Mouse (Mus musculus) ES-E14 (cell line): Measurements from ENCODE around the gene Lhx6. TPM values are rescaled to one million over a fixed set of nuclear protein-coding genes. Genes with fewer than 3 reads are reported as not detected.

ENCODE experiments used
- DNase-seq: peaks from one replicate; pipeline ENCODE4 v3.0.0-alpha.2; 2013; ENCODE audit warnings: low read depth, low spot score
- H3K27ac ChIP-seq: 2 replicates; pipeline ENCODE4 v1.5.1; 2012; ENCODE audit warnings: low read depth, mild to moderate bottlenecking, low read length, moderate library complexity, mixed read lengths; ENCODE audit not compliant: poor library complexity, insufficient read depth, severe bottlenecking
- H3K36me3 ChIP-seq: 2 replicates; pipeline ENCODE4 v1.6.1; 2012; ENCODE audit warnings: mild to moderate bottlenecking, low read length, moderate library complexity, mixed read lengths; ENCODE audit not compliant: control insufficient read depth, poor library complexity, insufficient read depth, severe bottlenecking
- H3K4me1 ChIP-seq, 2 experiments: fragments of 150-350 bp in 1 of 2; sonication (generic) in 1 of 2; 2 replicates each; pipeline ENCODE4 v1.6.1; 2012; ENCODE audit warnings: low read length in 2 of 2, mild to moderate bottlenecking in 1 of 2, mixed read lengths in 1 of 2; ENCODE audit not compliant: control insufficient read depth in 2 of 2, insufficient read depth in 2 of 2, poor library complexity in 1 of 2
- H3K4me3 ChIP-seq, 2 experiments: fragments of 150-350 bp in 1 of 2; sonication (generic) in 1 of 2; 2 replicates each; pipeline ENCODE4 v1.5.1; 2012; ENCODE audit warnings: low read length in 2 of 2, low read depth in 1 of 2, mild to moderate bottlenecking in 1 of 2, mixed read lengths in 1 of 2; ENCODE audit not compliant: insufficient read depth in 1 of 2, poor library complexity in 1 of 2, severe bottlenecking in 1 of 2
- H3K9ac ChIP-seq: 2 replicates; pipeline ENCODE4 v1.6.1; 2012; ENCODE audit warnings: low read depth, mild to moderate bottlenecking, low read length, mixed read lengths; ENCODE audit not compliant: poor library complexity, insufficient read depth, severe bottlenecking
- H3K9me3 ChIP-seq: fragments of 150-350 bp; sonication (generic); 2 replicates; pipeline ENCODE4 v1.6.1; 2012; ENCODE audit warnings: low read depth, mild to moderate bottlenecking, low read length; ENCODE audit not compliant: control insufficient read depth, insufficient read depth
- CHD2 ChIP-seq: IDR thresholded peaks from 2 replicates; pipeline ENCODE4 v1.6.1; 2014; ENCODE audit warnings: mild to moderate bottlenecking, low read depth, low read length, inconsistent platforms
- HCFC1 ChIP-seq: IDR thresholded peaks from 2 replicates; pipeline ENCODE4 v1.6.1; 2012; ENCODE audit warnings: low read length, inconsistent platforms, borderline replicate concordance; ENCODE audit not compliant: insufficient read depth
- MAFK ChIP-seq: IDR thresholded peaks from 2 replicates; pipeline ENCODE4 v1.6.1; 2014; ENCODE audit warnings: mild to moderate bottlenecking, low read depth, low read length, inconsistent platforms; ENCODE audit not compliant: insufficient read depth
- ZC3H11A ChIP-seq: IDR thresholded peaks from 2 replicates; pipeline ENCODE4 v1.6.1; 2012; ENCODE audit warnings: low read depth, mild to moderate bottlenecking, inconsistent platforms, low read length, borderline replicate concordance
- ZNF384 ChIP-seq: IDR thresholded peaks from 2 replicates; pipeline ENCODE4 v1.6.1; 2012; ENCODE audit warnings: low read depth, low read length, inconsistent platforms
- in situ Hi-C, 2 experiments: fragments of 600-800 bp; cut with MboI; formaldehyde crosslinking; loops; one replicate each; pipeline ENCODE4 v1.15.1; 2025; ENCODE audit warnings: low sequenced_read_pairs in 2 of 2, inconsistent platforms in 1 of 2; ENCODE audit not compliant: unreplicated experiment in 2 of 2
- total RNA-seq: library from RNA; depleted of rRNA; stranded (reverse); fragments of 300-350 nt; gene quantifications from 2 replicates; pipeline ENCODE4 v1.2.3, GENCODE M21; 2012; rRNA removed

Lhx6 gene
- total RNA-seq, 1 experiment, result 1.8 TPM

DNA sequence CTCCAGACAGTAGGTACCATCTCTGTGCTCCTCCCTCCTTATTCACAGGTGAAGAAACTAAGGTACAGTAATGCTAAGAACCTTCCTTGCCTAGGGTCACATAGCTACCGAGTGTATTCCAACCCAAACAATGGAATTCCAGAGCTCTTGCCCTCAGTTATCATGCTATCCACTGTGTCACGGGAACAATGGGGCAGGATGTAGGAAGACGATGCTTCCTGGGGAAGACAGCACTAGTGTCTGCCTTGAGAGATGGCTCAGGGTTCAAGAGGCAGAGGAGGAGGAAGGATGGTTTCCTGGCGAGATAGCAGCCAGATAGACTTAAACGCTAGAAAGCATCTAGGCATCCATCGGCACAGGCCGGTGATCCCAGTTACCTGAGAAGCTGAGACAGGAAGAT lies 72.3 kb downstream of the Lhx6 start:
- no peak overlapping the region for H3K9ac ChIP-seq
- DNase-seq, result no peak
- H3K4me3 ChIP-seq, result no peak overlapping the region
- H3K27ac ChIP-seq, result no peak overlapping the region
- in situ Hi-C loops, result no loop called here
- TF ChIP-seq HCFC1 (no peak), MAFK (no peak), ZNF384 (no peak), CHD2 (no peak), ZC3H11A (no peak)
- H3K36me3 ChIP-seq, result no peaks in the 10 kb centered on the region
- no peaks in the 10 kb centered on the region for H3K9me3 ChIP-seq
- H3K4me1 ChIP-seq, result no peaks in the 10 kb centered on the region

Other genes starting within 250 kb of the Lhx6 start
- 0.16 and 0.31 TPM in 2 replicates for gene Ttll11, start 125.5 kb downstream of the Lhx6 start, total RNA-seq
- 80.0 and 89.0 TPM in 2 replicates for gene Ndufa8, start 56.0 kb downstream of the Lhx6 start, total RNA-seq
- not detected in 2 replicates for gene Morn5, start 56.0 kb downstream of the Lhx6 start, total RNA-seq
- gene Mrrf, start 31.0 kb upstream of the Lhx6 start, total RNA-seq, result 8.4 and 9.1 TPM in 2 replicates
- 16.5 and 22.1 TPM in 2 replicates for gene Rbm18, start 31.4 kb upstream of the Lhx6 start, total RNA-seq
- 8.7 and 9.0 TPM in 2 replicates for gene Ptgs1, start 125.0 kb upstream of the Lhx6 start, total RNA-seq